Mouse (Mus musculus) forebrain, embryonic 13.5 days (tissue): ENCODE data around the gene 1700016C15Rik. TPM values are rescaled to one million over a fixed set of nuclear protein-coding genes. Genes with fewer than 3 reads are reported as not detected.

Experiments used
- ATAC-seq: fragments of 200-750 bp; cut with Nextera tagmentation; 2 replicates; pipeline ENCODE4 v1.8.0; 2017
- H3K27ac ChIP-seq: fragments of 300-500 bp; sonication (generic); 2 replicates; pipeline ENCODE4 v1.5.1; 2015; ENCODE audit warnings: inconsistent platforms, mild to moderate bottlenecking, moderate library complexity
- H3K27me3 ChIP-seq: fragments of 300-500 bp; sonication (generic); 2 replicates; pipeline ENCODE4 v1.6.1; 2015; ENCODE audit warnings: mild to moderate bottlenecking, inconsistent platforms
- H3K36me3 ChIP-seq: fragments of 300-500 bp; sonication (generic); 2 replicates; pipeline ENCODE4 v1.6.1; 2015; ENCODE audit warnings: mild to moderate bottlenecking, inconsistent platforms; ENCODE audit not compliant: poor library complexity, severe bottlenecking
- H3K4me1 ChIP-seq: fragments of 300-500 bp; sonication (generic); 2 replicates; pipeline ENCODE4 v1.6.1; 2015; ENCODE audit warnings: inconsistent platforms
- H3K4me2 ChIP-seq: fragments of 300-500 bp; sonication (generic); 2 replicates; pipeline ENCODE4 v1.6.1; 2015; ENCODE audit warnings: inconsistent platforms, mild to moderate bottlenecking, moderate library complexity
- H3K4me3 ChIP-seq: fragments of 300-500 bp; sonication (generic); 2 replicates; pipeline ENCODE4 v1.5.1; 2015; ENCODE audit warnings: mild to moderate bottlenecking, inconsistent platforms
- H3K9ac ChIP-seq: fragments of 300-500 bp; sonication (generic); 2 replicates; pipeline ENCODE4 v1.6.1; 2015; ENCODE audit warnings: mild to moderate bottlenecking, inconsistent platforms
- H3K9me3 ChIP-seq: fragments of 300-500 bp; sonication (generic); replicated peaks from 2 replicates; pipeline ENCODE4 v1.6.1; 2016; ENCODE audit warnings: inconsistent platforms
- WGBS: fragments of 180-500 bp; shearing (Covaris S2); methylation state at CpG from one replicate; pipeline ENCODE4 v1.1.7; 2015; 5-methylcytosine and 5-hydroxymethylcytosine counted together
- polyA plus RNA-seq: library from polyadenylated mRNA; unstranded; fragments of >200 nt; fragmentation: Nextera tagmentation; extraction: Ambion mirVana; gene quantifications from 2 replicates; pipeline ENCODE4 v1.2.1, GENCODE M21; 2015

1700016C15Rik gene
- polyA plus RNA-seq, 1 experiment from 2014 or later, result not detected

GRCm38 (mm10) chr1:177757249-177757648 lies 27.6 kb downstream of the 1700016C15Rik start:
- Histone ChIP-seq H3K4me1 (no peaks in the 10 kb centered on the region), H3K4me2 (no peak overlapping the region), H3K27ac (no peak overlapping the region), H3K4me3 (no peak overlapping the region), H3K27me3 (no peaks in the 10 kb centered on the region), H3K36me3 (0 out of 2 replicates have a peak, but pooled peaks cover 2% of the 10 kb centered on the region), H3K9ac (no peak overlapping the region), H3K9me3 (no peaks in the 10 kb centered on the region)
- 92% methylated on average over 5 of the region's 5 CpGs for WGBS
- no peak for ATAC-seq

DNA sequence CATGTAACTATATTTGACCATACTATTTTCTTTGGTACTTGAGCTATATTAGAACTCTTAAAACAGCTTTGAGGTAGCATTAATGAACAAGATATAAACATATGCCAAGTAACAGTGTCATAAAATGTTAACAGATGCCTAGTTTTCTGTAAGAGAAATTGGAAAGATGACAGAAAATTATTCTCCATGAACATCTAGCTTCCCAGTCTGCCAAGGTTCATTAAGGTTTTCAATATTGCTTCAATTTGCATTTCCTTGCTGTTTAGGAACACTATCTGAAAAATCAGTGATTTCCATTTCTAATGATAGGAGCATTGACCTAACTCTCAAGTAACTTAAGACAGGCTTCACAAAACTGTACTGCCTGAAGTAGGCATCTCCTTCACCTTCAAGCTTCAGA lies 39.3 kb downstream of the 1700016C15Rik start:
- ATAC-seq, result no peak
- Histone ChIP-seq H3K9me3 (no peaks in the 10 kb centered on the region), H3K36me3 (peaks cover 53% of the 10 kb centered on the region), H3K9ac (no peak overlapping the region), H3K27ac (no peak overlapping the region), H3K4me2 (no peak overlapping the region), H3K4me1 (no peaks in the 10 kb centered on the region), H3K4me3 (no peak overlapping the region), H3K27me3 (no peaks in the 10 kb centered on the region)

DNA sequence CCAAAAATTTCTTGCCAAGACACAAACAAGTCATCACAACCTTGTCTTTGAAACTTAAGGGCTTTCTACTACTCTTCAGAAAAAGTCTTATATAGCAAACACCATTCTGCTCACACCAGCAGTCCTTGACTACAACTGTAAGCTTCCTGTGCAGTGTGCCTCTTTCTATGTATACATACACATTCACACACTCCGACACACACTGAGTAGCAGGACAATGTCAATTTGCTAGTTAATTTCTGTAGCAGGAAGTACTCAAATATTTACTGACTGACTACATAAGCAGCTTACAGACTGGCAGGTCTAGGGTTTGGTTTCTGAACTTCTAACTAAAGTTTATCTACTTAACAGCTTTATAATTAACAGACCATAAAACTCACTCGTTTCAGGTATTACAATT lies 47.8 kb downstream of the 1700016C15Rik start:
- ATAC-seq, result no peak
- Histone ChIP-seq H3K27ac (no peak overlapping the region), H3K36me3 (peaks cover 46% of the 10 kb centered on the region), H3K9me3 (no peaks in the 10 kb centered on the region), H3K4me3 (no peak overlapping the region), H3K9ac (no peak overlapping the region), H3K4me2 (no peak overlapping the region), H3K4me1 (no peaks in the 10 kb centered on the region), H3K27me3 (no peaks in the 10 kb centered on the region)
- WGBS, result 94% methylated on average over 2 of the region's 2 CpGs

GRCm38 (mm10) chr1:177792835-177793234 lies 63.2 kb downstream of the 1700016C15Rik start:
- Histone ChIP-seq H3K27ac (no peak overlapping the region), H3K9ac (no peak overlapping the region), H3K4me3 (no peak overlapping the region), H3K4me1 (peaks cover 22% of the 10 kb centered on the region), H3K27me3 (no peaks in the 10 kb centered on the region), H3K4me2 (no peak overlapping the region), H3K9me3 (peaks cover 7% of the 10 kb centered on the region; the same call in 1 of the 2 replicates), H3K36me3 (peaks cover 9% of the 10 kb centered on the region; the same call in 1 of the 2 replicates)
- no peak for ATAC-seq
- WGBS, result 92% methylated on average over 3 of the region's 3 CpGs

DNA sequence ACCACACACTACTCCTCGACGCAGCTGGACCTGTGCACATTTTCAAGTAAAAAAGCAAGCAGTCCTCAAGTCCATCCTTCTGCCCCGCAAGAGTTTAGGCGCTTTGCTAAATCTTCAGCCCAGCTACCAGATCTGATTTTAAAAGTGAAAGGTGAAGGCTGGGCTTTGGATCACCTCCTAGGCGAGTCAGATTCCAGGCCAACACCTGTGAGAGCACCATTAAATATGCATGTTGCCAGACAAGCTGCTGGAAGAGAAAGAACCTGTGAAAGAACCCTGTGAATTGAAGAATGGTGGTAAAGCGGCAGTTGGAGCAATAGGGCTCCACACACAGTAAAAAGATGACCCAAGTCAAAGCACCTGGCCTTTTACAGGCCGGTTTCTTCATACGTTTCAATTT lies 65.3 kb downstream of the 1700016C15Rik start:
- Histone ChIP-seq H3K4me2 (peak overlapping the region; percentile 71), H3K27me3 (no peaks in the 10 kb centered on the region), H3K4me3 (peak overlapping the region; percentile 67), H3K9me3 (no peaks in the 10 kb centered on the region), H3K9ac (peak overlapping the region; percentile 77), H3K27ac (no peak overlapping the region), H3K36me3 (0 out of 2 replicates have a peak, but pooled peaks cover 1% of the 10 kb centered on the region), H3K4me1 (peaks cover 22% of the 10 kb centered on the region)
- 6% methylated on average over 8 of the region's 8 CpGs for WGBS
- ATAC-seq, result no peak

DNA sequence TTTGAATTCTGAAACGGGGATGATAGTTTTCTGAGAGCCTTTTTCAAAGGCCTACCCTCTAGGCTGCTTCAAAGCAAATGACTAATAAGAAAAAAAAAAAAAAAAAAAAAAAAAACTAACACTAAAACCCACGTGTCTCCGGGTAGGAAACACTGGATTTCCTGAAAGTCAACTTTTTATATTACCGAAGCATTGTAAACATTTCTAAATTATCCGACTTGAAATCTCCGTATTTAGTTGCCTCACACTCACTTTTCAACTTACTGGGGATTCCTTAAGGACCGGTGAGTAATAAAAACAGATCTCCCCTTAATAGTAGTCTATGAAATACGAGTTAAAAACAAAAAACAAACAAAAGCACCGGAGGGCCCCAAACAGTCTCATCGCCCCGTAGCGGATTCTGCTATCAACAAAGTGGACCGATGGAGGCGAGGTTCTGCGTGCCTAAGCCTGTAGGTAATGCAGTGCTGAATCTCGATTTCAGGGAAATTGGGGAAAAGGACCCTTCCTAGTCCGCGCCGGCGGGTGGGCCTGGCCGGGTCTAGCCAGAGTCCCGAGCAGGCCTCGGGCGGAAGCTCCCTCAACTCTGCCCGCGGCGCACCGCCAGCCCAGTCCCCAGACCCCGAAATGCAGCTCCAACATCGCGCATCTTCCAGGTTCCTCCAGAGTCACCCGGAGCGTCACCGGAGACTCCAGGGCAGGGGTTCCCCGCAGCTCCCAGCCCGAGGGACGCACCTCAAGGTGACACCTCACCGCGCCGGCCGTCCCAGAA lies 66.0 kb downstream of the 1700016C15Rik start:
- peak; percentile 25; the same call in 1 of the 2 replicates for ATAC-seq
- under 1% methylated on average over 41 of the region's 41 CpGs for WGBS

GRCm38 (mm10) chr1:177796193-177796939 lies 66.8 kb downstream of the 1700016C15Rik start, which contains the start of gene Adss:
TSS of gene Adss (minus strand) at chr1:177796511.
- peak within 1 kb of the TSS; percentile 83 for H3K27ac ChIP-seq
- no peaks in the 10 kb centered on the region for H3K9me3 ChIP-seq
- peak within 1 kb of the TSS; percentile 67 for H3K4me3 ChIP-seq
- H3K36me3 ChIP-seq, result no peaks in the 10 kb centered on the region
- ATAC-seq, result peak; percentile 99
- under 1% methylated on average over 62 of the region's 64 CpGs for WGBS
- peaks cover 22% of the 10 kb centered on the region for H3K4me1 ChIP-seq
- H3K4me2 ChIP-seq, result peak within 1 kb of the TSS; percentile 71
- peak within 1 kb of the TSS; percentile 77 for H3K9ac ChIP-seq
- no peaks in the 10 kb centered on the region for H3K27me3 ChIP-seq

More for the DNA sequence above, 66.0 kb downstream of the 1700016C15Rik start:
- H3K9ac ChIP-seq, result peak overlapping the region; percentile 77
- no peaks in the 10 kb centered on the region for H3K9me3 ChIP-seq
- peak overlapping the region; percentile 67 for H3K4me3 ChIP-seq
- peak overlapping the region; percentile 71 for H3K4me2 ChIP-seq
- H3K36me3 ChIP-seq, result no peaks in the 10 kb centered on the region
- H3K27ac ChIP-seq, result peak overlapping the region; percentile 83
- no peaks in the 10 kb centered on the region for H3K27me3 ChIP-seq
- H3K4me1 ChIP-seq, result peaks cover 22% of the 10 kb centered on the region

GRCm38 (mm10) chr1:177797151-177797755 lies 67.6 kb downstream of the 1700016C15Rik start:
- Histone ChIP-seq H3K9me3 (no peaks in the 10 kb centered on the region), H3K27ac (no peak overlapping the region), H3K4me3 (no peak overlapping the region), H3K9ac (no peak overlapping the region), H3K36me3 (no peaks in the 10 kb centered on the region), H3K27me3 (no peaks in the 10 kb centered on the region), H3K4me1 (peaks cover 16% of the 10 kb centered on the region), H3K4me2 (no peak overlapping the region)
- 79% methylated on average over 8 of the region's 8 CpGs for WGBS
- ATAC-seq, result no peak

Other genes with a start within 250 kb of the 1700016C15Rik start
- gene Adss, start 66.7 kb downstream of the 1700016C15Rik start, polyA plus RNA-seq, result 43.9 and 45.6 TPM in 2 replicates